Mouse (Mus musculus) thymus, postnatal 25 days (tissue): ENCODE data around the gene Tacc3.

Experiments
- DNase-seq: peaks from one replicate; pipeline ENCODE4 v3.0.0; 2022

The Tacc3 gene

DNA sequence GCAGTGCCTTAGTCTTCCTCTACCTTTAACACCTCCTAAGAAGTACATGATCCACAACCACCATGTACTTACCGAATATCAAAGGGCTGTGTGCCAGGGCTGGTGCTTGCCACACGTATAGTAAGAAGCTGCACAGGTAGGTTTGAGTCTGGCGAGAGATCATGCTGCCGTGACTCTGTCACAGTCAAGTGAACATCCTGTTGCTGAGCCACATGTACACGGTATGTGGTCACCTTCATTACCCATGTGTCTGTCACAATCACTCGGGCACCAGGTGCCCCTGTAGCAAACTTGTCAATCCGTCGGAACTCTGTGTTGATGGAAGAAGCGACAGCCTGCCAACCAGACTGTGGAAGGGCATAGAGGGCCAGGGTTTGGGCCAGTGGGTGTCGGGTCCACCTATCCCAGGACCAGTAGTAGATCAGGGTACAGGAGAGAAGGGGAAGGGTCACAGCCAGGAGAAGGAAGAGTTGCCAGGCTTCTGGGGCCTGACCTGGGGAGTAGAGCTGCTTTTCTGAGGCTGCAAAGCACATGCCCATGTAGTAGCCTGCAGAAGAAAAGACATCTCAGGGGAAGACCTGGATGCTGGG is 2.6 kb upstream of the Tacc3 start:
- no peak for DNase-seq

GRCm38 (mm10) chr5:33656739-33657138 is 1.2 kb upstream of the Tacc3 start:
- DNase-seq, result no peak

GRCm38 (mm10) chr5:33657251-33657786 is 609 bp upstream of the Tacc3 start:
- no peak for DNase-seq

- DNase-seq, result no peak
Observed at GRCm38 (mm10) chr5:33658664-33659050, 729 bp downstream of the Tacc3 start.

GRCm38 (mm10) chr5:33668223-33668622 is 10.3 kb downstream of the Tacc3 start:
- DNase-seq, result peak; percentile 54

- no peak for DNase-seq
Observed at GRCm38 (mm10) chr5:33671659-33672058, 13.7 kb downstream of the Tacc3 start.

GRCm38 (mm10) chr5:33674439-33674838 is 16.5 kb downstream of the Tacc3 start:
- DNase-seq, result no peak

GRCm38 (mm10) chr5:33675964-33676363 is 18.0 kb downstream of the Tacc3 start:
- peak; percentile 31 for DNase-seq

- DNase-seq, result no peak
Observed at GRCm38 (mm10) chr5:33678244-33678643, 20.3 kb downstream of the Tacc3 start.

- no peak for DNase-seq
Observed at GRCm38 (mm10) chr5:33681044-33681443, 23.1 kb downstream of the Tacc3 start.

- no peak for DNase-seq
Observed at GRCm38 (mm10) chr5:33681611-33682388, 23.9 kb downstream of the Tacc3 start.

- no peak for DNase-seq
Observed at GRCm38 (mm10) chr5:33682963-33683362, 25.0 kb downstream of the Tacc3 start.

DNA sequence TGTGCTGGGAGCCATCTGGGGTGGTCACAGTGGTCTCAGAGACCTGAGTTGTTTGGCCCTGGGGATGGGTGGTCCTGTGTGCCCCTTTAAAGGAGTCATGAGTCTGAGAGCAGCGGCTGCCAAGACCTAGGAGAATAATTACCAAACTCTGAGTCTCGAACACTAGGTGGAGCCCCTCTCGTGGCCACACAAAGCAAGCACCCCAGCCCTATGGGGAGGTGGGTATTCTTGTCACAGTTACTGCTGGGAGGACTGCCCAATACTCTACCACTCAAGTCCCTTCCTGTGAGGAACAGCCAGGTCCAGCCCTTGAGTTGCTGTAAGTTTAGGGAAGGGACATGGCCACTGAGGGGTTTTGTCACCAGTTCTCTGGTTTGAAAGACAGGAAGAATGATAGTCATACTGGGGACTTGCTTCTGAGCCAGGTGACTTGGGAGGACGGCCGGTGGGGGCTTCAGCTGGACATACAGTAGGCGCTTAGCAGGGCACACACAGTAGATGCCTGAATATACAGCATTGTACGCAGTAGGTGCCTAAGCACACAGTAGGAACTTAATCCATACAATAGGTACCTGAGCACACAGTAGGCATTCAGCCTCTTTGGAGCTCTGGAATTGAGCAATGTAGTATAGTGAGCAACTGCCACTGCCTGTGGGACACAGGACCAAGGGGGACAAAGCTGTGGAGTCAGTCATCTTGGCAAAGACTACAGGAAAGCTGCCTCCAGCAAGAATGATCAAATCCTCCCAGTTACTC is 26.1 kb downstream of the Tacc3 start:
- DNase-seq, result peak; percentile 26

- DNase-seq, result no peak
Observed at GRCm38 (mm10) chr5:33684932-33685331, 27.0 kb downstream of the Tacc3 start.

DNA sequence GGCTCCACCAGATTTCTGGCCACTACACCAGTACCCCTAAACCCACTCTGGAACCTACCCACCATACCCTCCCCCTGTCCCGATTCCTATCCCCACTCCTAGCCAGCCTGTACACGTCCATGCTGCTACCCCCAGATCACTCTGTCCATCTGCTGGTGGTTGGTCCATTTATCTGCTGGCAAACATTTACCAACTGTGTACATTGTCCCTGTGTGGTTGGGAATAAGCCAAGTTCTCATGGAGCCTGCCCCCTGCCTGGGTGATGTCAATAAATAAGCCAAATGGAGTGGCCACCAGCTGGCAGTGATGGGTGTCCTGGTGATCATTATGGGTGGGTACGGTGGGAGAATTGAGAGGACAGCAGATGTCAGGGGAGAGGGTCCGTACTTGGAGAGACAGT is 29.2 kb downstream of the Tacc3 start:
- no peak for DNase-seq

- DNase-seq, result no peak
Observed at GRCm38 (mm10) chr5:33688278-33689220, 30.6 kb downstream of the Tacc3 start.

GRCm38 (mm10) chr5:33689221-33689844 is 31.4 kb downstream of the Tacc3 start:
- DNase-seq, result no peak

DNA sequence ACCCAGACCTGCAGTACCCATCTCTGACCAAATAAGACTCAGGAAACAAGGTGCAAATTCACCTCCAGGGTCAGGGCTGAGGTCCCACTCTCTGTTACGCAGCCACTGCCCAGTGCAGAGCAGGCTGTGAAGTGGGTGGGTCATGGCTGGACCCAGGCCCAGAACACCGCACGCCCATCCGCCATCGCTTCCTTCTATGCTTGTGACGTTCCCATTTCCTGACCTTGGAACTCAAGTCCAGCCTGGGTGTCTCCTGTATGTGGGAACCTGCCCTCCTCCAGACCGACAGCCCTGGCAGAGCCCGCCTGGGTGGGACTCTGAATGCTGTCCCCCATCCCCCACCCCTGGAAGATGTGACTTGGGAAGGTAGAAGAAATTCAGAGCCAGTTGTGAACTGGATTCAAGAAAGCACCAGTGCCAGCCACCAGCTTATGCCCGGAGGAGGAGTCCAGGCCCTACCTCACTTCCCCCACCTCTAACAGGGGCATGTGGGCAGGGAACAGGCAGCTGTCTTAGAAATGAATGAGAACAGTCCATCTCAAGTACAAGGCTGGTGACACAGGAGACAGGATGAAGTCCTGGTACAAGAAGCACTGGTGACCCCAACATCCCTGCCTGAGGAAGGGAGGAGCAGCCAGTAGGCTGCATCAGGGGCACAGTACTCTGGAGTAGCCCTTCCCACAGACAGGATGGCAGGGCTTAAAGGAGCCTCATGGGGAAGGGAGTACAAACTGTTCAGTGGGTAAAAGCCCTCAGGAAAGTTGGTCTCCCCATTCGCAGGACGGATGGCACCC is 32.1 kb downstream of the Tacc3 start:
- no peak for DNase-seq

DNA sequence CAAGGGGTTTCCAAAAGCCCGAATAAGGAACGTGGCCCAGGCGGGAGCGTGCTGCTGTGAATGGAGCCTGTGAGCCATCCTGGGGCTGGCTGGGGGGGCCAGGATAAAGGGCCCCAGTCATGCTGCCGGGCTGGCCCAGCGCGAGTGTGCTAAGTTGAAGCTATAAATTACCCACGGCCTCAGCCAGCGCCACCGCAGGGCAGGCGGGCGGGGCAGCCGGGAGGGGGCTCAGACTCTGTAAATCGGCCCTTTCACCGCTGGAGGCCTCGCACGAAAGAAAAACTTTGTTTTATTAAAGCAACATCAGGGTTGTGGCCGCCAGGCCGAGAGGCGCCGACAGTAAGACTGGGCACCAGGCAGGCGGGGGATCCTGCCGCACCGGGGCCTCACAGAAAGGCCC is 34.5 kb downstream of the Tacc3 start:
- DNase-seq, result no peak

DNA sequence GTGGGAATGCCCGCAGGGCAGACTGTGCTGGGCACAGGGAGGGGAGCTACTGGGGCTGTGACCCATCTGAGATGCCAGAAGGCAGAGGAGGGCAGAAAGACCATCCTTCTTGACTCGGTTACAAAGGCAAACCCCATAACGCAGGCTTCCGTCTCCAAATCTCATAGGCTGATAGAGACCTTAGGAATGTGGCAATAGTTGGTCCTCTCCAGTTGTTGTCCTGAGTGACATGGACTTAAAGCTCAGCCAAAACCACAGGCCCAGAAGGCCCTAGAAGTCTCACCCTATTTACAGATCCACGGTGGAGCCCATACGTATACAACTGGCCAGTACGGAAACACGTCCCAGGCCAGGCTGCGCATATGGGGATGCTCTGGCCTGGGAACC is 36.5 kb downstream of the Tacc3 start:
- DNase-seq, result no peak
